Comparison of ENCODE assay signal across 15 mouse cellular contexts in the genomic region with DNA sequence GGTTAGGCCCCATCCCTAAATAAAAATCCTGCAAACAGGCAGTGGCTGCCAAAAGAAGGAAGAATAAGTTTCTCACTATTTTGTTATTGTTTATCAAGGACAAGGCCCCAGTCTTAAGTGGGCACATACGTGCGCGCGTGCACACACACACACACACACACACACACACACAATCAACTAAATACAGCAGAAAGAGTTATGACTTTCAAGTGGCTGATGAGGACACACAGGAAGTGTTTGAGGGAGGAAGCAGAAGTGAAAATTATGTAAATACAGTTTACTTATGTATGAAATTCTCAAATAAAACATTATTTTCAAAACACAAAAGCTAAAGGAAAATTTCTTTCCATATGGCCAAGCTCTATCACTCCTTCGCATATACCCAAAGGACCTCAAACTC.
"Had no signal": no experiment of that assay in that cellular context is flagged by ENCODE, and none has a peak within 500 bp of the region (broad histone marks: within the 10 kb centered on the region; RNA-seq: fewer than 3 reads in every experiment).

No protein-coding gene starts in this region.

- DNase-seq: gastrocnemius, postnatal 14 days; gastrocnemius, postnatal 36 days; heart, adult 18-20 months; heart, postnatal 10 days; heart, postnatal 4 days; kidney, adult 18-20 months; kidney, adult 8-10 months; kidney, postnatal 10 days; kidney, postnatal 25 days; kidney, postnatal 4 days had no signal

- ATAC-seq: hindbrain, embryonic 16.5 days; inflammation-experienced regulatory T-cells, adult 6 months; intestine, embryonic 15.5 days; intestine, postnatal 0 days; liver, embryonic 12.5 days had no signal
